Mouse (Mus musculus) spleen, postnatal 14 days (tissue): Measurements from ENCODE around the gene Gm527.

ENCODE experiments used
- DNase-seq, 2 experiments: peaks; one replicate each; pipeline ENCODE4 v3.0.0; 2021 to 2022; ENCODE audit warnings: low spot score in 2 of 2

The Gm527 gene

GRCm38 (mm10) chr12:64917578-64918471 lies at the start of gene Gm527:
Gene Gm527 (plus strand): TSS chr12:64917906.
- DNase-seq = peak; percentile 85 to 87

GRCm38 (mm10) chr12:64871103-64871502 lies 46.6 kb upstream of the Gm527 start:
- no peak for DNase-seq

- peak in 1 of 2 experiments; percentile 30 for DNase-seq
These were observed 20.5 kb upstream of the Gm527 start for GRCm38 (mm10) chr12:64897060-64897730.

GRCm38 (mm10) chr12:64902506-64902905 lies 15.2 kb upstream of the Gm527 start:
- DNase-seq = no peak

- no peak for DNase-seq
These were observed 14.5 kb upstream of the Gm527 start for GRCm38 (mm10) chr12:64903186-64903585.

GRCm38 (mm10) chr12:64912996-64913395 lies 4.7 kb upstream of the Gm527 start:
- no peak for DNase-seq

GRCm38 (mm10) chr12:64916735-64917134 lies 971 bp upstream of the Gm527 start:
- no peak for DNase-seq

- DNase-seq = no peak
These were observed 19.8 kb downstream of the Gm527 start for GRCm38 (mm10) chr12:64937493-64937892.

- no peak for DNase-seq
These were observed 46.9 kb downstream of the Gm527 start for GRCm38 (mm10) chr12:64964560-64964959.

GRCm38 (mm10) chr12:64965124-64966026 lies 47.7 kb downstream of the Gm527 start, which contains the start of the genes Klhl28 and Togaram1:
Gene Klhl28 (minus strand): TSS chr12:64965534.
Gene Togaram1 (plus strand): TSS chr12:64965804.
- peak; percentile 95 to 98 for DNase-seq

GRCm38 (mm10) chr12:64966101-64966631 lies 48.5 kb downstream of the Gm527 start:
- DNase-seq = peak; percentile 33 to 48

- no peak for DNase-seq
These were observed 49.1 kb downstream of the Gm527 start for GRCm38 (mm10) chr12:64966652-64967435.

GRCm38 (mm10) chr12:64967470-64967869 lies 49.8 kb downstream of the Gm527 start:
- no peak for DNase-seq

- DNase-seq = no peak
These were observed 50.4 kb downstream of the Gm527 start for GRCm38 (mm10) chr12:64968067-64968466.

- no peak for DNase-seq
These were observed 53.7 kb downstream of the Gm527 start for GRCm38 (mm10) chr12:64971399-64971798.

- no peak for DNase-seq
These were observed 54.4 kb downstream of the Gm527 start for GRCm38 (mm10) chr12:64972063-64972462.
